Mouse (Mus musculus) gastrocnemius, postnatal 25 days (tissue): Measurements from ENCODE around the gene Xxylt1. TPM values are rescaled to one million over a fixed set of nuclear protein-coding genes. Genes with fewer than 3 reads are reported as not detected.

Experiments used
- DNase-seq: peaks from one replicate; pipeline ENCODE4 v3.0.0; 2022
- total RNA-seq, 2 experiments: library from RNA; stranded (reverse); gene quantifications; 1 replicate in 1 of 2; 2 replicates in 1 of 2; pipeline ENCODE4 v1.2.3; 2021

Gene Xxylt1
- total RNA-seq, 2 experiments from 2014 or later, result 2.8 to 3.3 TPM

- DNase-seq, result peak; percentile 38
Measured at GRCm38 (mm10) chr16:31061246-31061880, 19.9 kb downstream of the Xxylt1 start.

- no peak for DNase-seq
Measured at GRCm38 (mm10) chr16:31060714-31061113, 20.5 kb downstream of the Xxylt1 start.

- no peak for DNase-seq
Measured at GRCm38 (mm10) chr16:31060226-31060625, 21.0 kb downstream of the Xxylt1 start.

GRCm38 (mm10) chr16:31059730-31060129 lies 21.5 kb downstream of the Xxylt1 start:
- DNase-seq, result no peak

GRCm38 (mm10) chr16:31052812-31053211 lies 28.4 kb downstream of the Xxylt1 start:
- no peak for DNase-seq

- no peak for DNase-seq
Measured at GRCm38 (mm10) chr16:31052177-31052726, 29.0 kb downstream of the Xxylt1 start.

GRCm38 (mm10) chr16:31050701-31051100 lies 30.5 kb downstream of the Xxylt1 start:
- DNase-seq, result no peak

GRCm38 (mm10) chr16:31048194-31048593 lies 33.0 kb downstream of the Xxylt1 start:
- DNase-seq, result no peak

- no peak for DNase-seq
Measured at GRCm38 (mm10) chr16:31047186-31047898, 33.9 kb downstream of the Xxylt1 start.

GRCm38 (mm10) chr16:31046217-31046659 lies 35.0 kb downstream of the Xxylt1 start:
- no peak for DNase-seq

- DNase-seq, result no peak
Measured at GRCm38 (mm10) chr16:31045211-31045610, 36.0 kb downstream of the Xxylt1 start.

GRCm38 (mm10) chr16:31043136-31043535 lies 38.1 kb downstream of the Xxylt1 start:
- no peak for DNase-seq

GRCm38 (mm10) chr16:31041566-31041965 lies 39.7 kb downstream of the Xxylt1 start:
- DNase-seq, result no peak

GRCm38 (mm10) chr16:31039803-31040459 lies 41.3 kb downstream of the Xxylt1 start:
- DNase-seq, result no peak

GRCm38 (mm10) chr16:31037431-31037830 lies 43.8 kb downstream of the Xxylt1 start:
- no peak for DNase-seq

GRCm38 (mm10) chr16:31035651-31036245 lies 45.5 kb downstream of the Xxylt1 start:
- DNase-seq, result no peak

- no peak for DNase-seq
Measured at GRCm38 (mm10) chr16:31035235-31035634, 46.0 kb downstream of the Xxylt1 start.

GRCm38 (mm10) chr16:31034051-31034450 lies 47.2 kb downstream of the Xxylt1 start:
- DNase-seq, result no peak

GRCm38 (mm10) chr16:31029739-31030485 lies 51.3 kb downstream of the Xxylt1 start:
- DNase-seq, result no peak

GRCm38 (mm10) chr16:31027675-31028074 lies 53.6 kb downstream of the Xxylt1 start:
- no peak for DNase-seq

- no peak for DNase-seq
Measured at GRCm38 (mm10) chr16:31025516-31025915, 55.7 kb downstream of the Xxylt1 start.

GRCm38 (mm10) chr16:31024997-31025396 lies 56.2 kb downstream of the Xxylt1 start:
- no peak for DNase-seq
